In the genomic region with DNA sequence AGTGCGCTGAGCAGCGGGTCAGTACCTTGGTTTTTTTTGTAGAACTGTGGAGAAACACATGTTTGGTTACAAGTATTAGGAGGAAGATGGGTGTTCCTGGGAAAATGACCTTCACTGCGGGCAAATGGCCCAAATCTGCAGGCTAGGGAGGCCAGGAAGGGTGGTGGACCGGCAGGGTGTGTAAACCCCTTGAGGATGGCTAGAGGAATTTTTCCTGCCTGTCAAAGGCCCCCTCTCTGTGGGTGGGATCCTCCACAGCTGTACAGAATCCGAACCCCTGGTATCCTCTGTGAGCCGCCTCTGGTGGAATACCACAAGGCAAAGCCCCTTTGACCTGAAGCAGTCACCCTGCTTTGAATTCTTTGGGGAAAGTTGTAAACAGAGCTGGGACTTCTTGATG, we compare ENCODE assay signal across 7 mouse cellular contexts.
A peak's percentile ranks its signal among the peaks of the same experiment; 100 is the strongest.
DNase-seq lines count a peak whose midpoint lies in the region; ATAC-seq and TF ChIP-seq lines count a peak whose summit lies in the region.

No protein-coding gene starts in this region.

- H3K9me3 ChIP-seq in lung, embryonic 14.5 days (ENCODE audit: low read depth, low read length) = no peaks in the 10 kb centered on the region
- H3K9me3 ChIP-seq in intestine, embryonic 15.5 days = no peaks in the 10 kb centered on the region

- no peaks in the 10 kb centered on the region for H3K36me3 ChIP-seq in lung, embryonic 14.5 days (ENCODE audit: insufficient read depth)
- no peaks in the 10 kb centered on the region for H3K36me3 ChIP-seq in intestine, embryonic 15.5 days

- TF ChIP-seq CTCF in lung, embryonic 14.5 days (IDR thresholded peaks at IDR 0.05; ENCODE audit: low read depth) = no peak

- peaks cover 19% of the 10 kb centered on the region for H3K4me1 ChIP-seq in lung, embryonic 14.5 days (ENCODE audit: insufficient read depth)
- H3K4me1 ChIP-seq in intestine, embryonic 15.5 days (replicated peaks) = peaks cover 8% of the 10 kb centered on the region; the same call in 1 of the 2 replicates

- no peak overlapping the region for H3K4me2 ChIP-seq in lung, embryonic 14.5 days
- H3K4me2 ChIP-seq in intestine, embryonic 15.5 days (replicated peaks) = no peak overlapping the region

- no peak overlapping the region for H3K9ac ChIP-seq in lung, embryonic 14.5 days
- no peak overlapping the region for H3K9ac ChIP-seq in intestine, embryonic 15.5 days

- H3K27me3 ChIP-seq in lung, embryonic 14.5 days (ENCODE audit: insufficient read depth, low read length) = no peaks in the 10 kb centered on the region
- no peaks in the 10 kb centered on the region for H3K27me3 ChIP-seq in intestine, embryonic 15.5 days (replicated peaks)

- peak; percentile 73 for DNase-seq in lung, embryonic 14.5 days
- no peak for DNase-seq in lung, postnatal 10 days
- peak; percentile 35 for DNase-seq in gastrocnemius, postnatal 14 days
- peak; percentile 69 for DNase-seq in heart, adult 8-10 months (ENCODE audit: low spot score)
- DNase-seq in layer of hippocampus, postnatal 14 days (ENCODE audit: low spot score in 2 of 2) = no peak
- DNase-seq in frontal cortex, postnatal 36 days (ENCODE audit: low spot score in 2 of 2) = no peak

- H3K27ac ChIP-seq in lung, embryonic 14.5 days (ENCODE audit: low read depth) = peak overlapping the region; percentile 56
- H3K27ac ChIP-seq in intestine, embryonic 15.5 days = 0 out of 2 replicates have a peak overlapping the region, but pooled peaks have one; percentile 20

- WGBS in lung, embryonic 14.5 days = 28% methylated on average over 6 of the region's 6 CpGs
- 50% methylated on average over 6 of the region's 6 CpGs for WGBS in intestine, embryonic 15.5 days

- intact Hi-C loops in gastrocnemius, postnatal 14 days (cut with DNase I; ENCODE audit: low total_unique reads) = no loop called here

- no peak overlapping the region for H3K4me3 ChIP-seq in lung, embryonic 14.5 days (ENCODE audit: low read depth, low read length)
- no peak overlapping the region for H3K4me3 ChIP-seq in intestine, embryonic 15.5 days (replicated peaks)

- peak; percentile 77 for ATAC-seq in lung, embryonic 14.5 days (ENCODE audit: insufficient read depth)
- ATAC-seq in intestine, embryonic 15.5 days = 0 out of 2 replicates have a peak, but pooled peaks have one; percentile 34

Comparison
In these comparisons a context has a peak if more than half of its experiments do, and no peak if none do; other contexts are left out.
1. DNase-seq: peak in lung, embryonic 14.5 days (single experiment), gastrocnemius, postnatal 14 days (single experiment) and heart, adult 8-10 months (single experiment); none in lung, postnatal 10 days (single experiment), layer of hippocampus, postnatal 14 days (0 of 2) and frontal cortex, postnatal 36 days (0 of 2).